Mouse (Mus musculus): ENCODE data around the gene Asns. TPM values are rescaled to one million over a fixed set of nuclear protein-coding genes. Genes with fewer than 3 reads are reported as not detected.
"Not testable (repeated sequence)": the region's sequence is repeated elsewhere in the genome, so short reads cannot be mapped to it uniquely, and the experiment has no call there.

Gene Asns
- polyA plus RNA-seq, 2 experiments: 103 to 341 TPM

GRCm38 (mm10) chr6:7671429-7671828 is 21.6 kb downstream of the Asns start:
- Histone ChIP-seq H3K4me1 (replicated peaks; ENCODE audit: control insufficient read depth in 2 of 2, insufficient read depth in 2 of 2, low read length in 1 of 2) (no peaks in the 10 kb centered on the region), H3K4me2 (ENCODE audit: low read depth) (no peak overlapping the region), H3K4me3 (ENCODE audit: insufficient read depth in 1 of 2, low read depth in 2 of 2, low read length in 2 of 2) (no peak overlapping the region), H3K36me3 (replicated peaks; ENCODE audit: control insufficient read depth, insufficient read depth, low read depth) (peaks cover 37% of the 10 kb centered on the region), H3K9ac (replicated peaks) (no peak overlapping the region), H3K9me3 (ENCODE audit: control insufficient read depth, low read length) (no peaks in the 10 kb centered on the region), H3K27me3 (ENCODE audit: control insufficient read depth, insufficient read depth, low read length) (no peaks in the 10 kb centered on the region), H3K27ac (no peak overlapping the region)
- 53% methylated on average over 3 of the region's 3 CpGs for WGBS (ENCODE audit: insufficient replicate concordance)
- ATAC-seq (ENCODE audit: insufficient read depth): peak; percentile 42; the same call in 1 of the 2 replicates
- no peak for DNase-seq (ENCODE audit: low read depth in 3 of 3, low spot score in 3 of 3)
- TF ChIP-seq CTCF (IDR thresholded peaks at IDR 0.05; ENCODE audit: low read depth): no peak
- no peak for TF ChIP-seq EP300 (IDR thresholded peaks at IDR 0.05; ENCODE audit: low read depth)

- Histone ChIP-seq H3K4me3 (ENCODE audit: insufficient read depth in 1 of 2, low read depth in 2 of 2, low read length in 2 of 2) (no peak overlapping the region), H3K4me2 (ENCODE audit: low read depth) (no peak overlapping the region), H3K9ac (replicated peaks) (no peak overlapping the region), H3K36me3 (replicated peaks; ENCODE audit: control insufficient read depth, insufficient read depth, low read depth) (peaks cover 30% of the 10 kb centered on the region), H3K27me3 (ENCODE audit: control insufficient read depth, insufficient read depth, low read length) (no peaks in the 10 kb centered on the region), H3K27ac (no peak overlapping the region), H3K9me3 (ENCODE audit: control insufficient read depth, low read length) (no peaks in the 10 kb centered on the region), H3K4me1 (replicated peaks; ENCODE audit: control insufficient read depth in 2 of 2, insufficient read depth in 2 of 2, low read length in 1 of 2) (no peaks in the 10 kb centered on the region)
- TF ChIP-seq EP300 (IDR thresholded peaks at IDR 0.05; ENCODE audit: low read depth) (no peak), CTCF (IDR thresholded peaks at IDR 0.05; ENCODE audit: low read depth) (no peak)
- DNase-seq (ENCODE audit: low read depth in 3 of 3, low spot score in 3 of 3) (no peak), ATAC-seq (ENCODE audit: insufficient read depth) (no peak)
- 32% methylated on average over 3 of the region's 3 CpGs for WGBS (ENCODE audit: insufficient replicate concordance)
Observed at GRCm38 (mm10) chr6:7670588-7670987, 22.5 kb downstream of the Asns start.

- H3K27me3 ChIP-seq (ENCODE audit: control insufficient read depth, insufficient read depth, low read length): no peaks in the 10 kb centered on the region
- no peak overlapping the region for H3K4me2 ChIP-seq (ENCODE audit: low read depth)
- H3K4me3 ChIP-seq (ENCODE audit: insufficient read depth in 1 of 2, low read depth in 2 of 2, low read length in 2 of 2): no peak overlapping the region
- no peak overlapping the region for H3K9ac ChIP-seq (replicated peaks)
- H3K4me1 ChIP-seq (replicated peaks; ENCODE audit: control insufficient read depth in 2 of 2, insufficient read depth in 2 of 2, low read length in 1 of 2): no peaks in the 10 kb centered on the region
- TF ChIP-seq CTCF (IDR thresholded peaks at IDR 0.05; ENCODE audit: low read depth): no peak
- TF ChIP-seq EP300 (IDR thresholded peaks at IDR 0.05; ENCODE audit: low read depth): no peak
- DNase-seq (ENCODE audit: low read depth in 3 of 3, low spot score in 3 of 3) (no peak), ATAC-seq (ENCODE audit: insufficient read depth) (no peak)
- no peaks in the 10 kb centered on the region for H3K9me3 ChIP-seq (ENCODE audit: control insufficient read depth, low read length)
- WGBS (ENCODE audit: insufficient replicate concordance): 81% methylated on average over 5 of the region's 5 CpGs
- H3K36me3 ChIP-seq (replicated peaks; ENCODE audit: control insufficient read depth, insufficient read depth, low read depth): peaks cover 21% of the 10 kb centered on the region
- H3K27ac ChIP-seq: no peak overlapping the region
Observed at GRCm38 (mm10) chr6:7669721-7670120, 23.3 kb downstream of the Asns start.

DNA sequence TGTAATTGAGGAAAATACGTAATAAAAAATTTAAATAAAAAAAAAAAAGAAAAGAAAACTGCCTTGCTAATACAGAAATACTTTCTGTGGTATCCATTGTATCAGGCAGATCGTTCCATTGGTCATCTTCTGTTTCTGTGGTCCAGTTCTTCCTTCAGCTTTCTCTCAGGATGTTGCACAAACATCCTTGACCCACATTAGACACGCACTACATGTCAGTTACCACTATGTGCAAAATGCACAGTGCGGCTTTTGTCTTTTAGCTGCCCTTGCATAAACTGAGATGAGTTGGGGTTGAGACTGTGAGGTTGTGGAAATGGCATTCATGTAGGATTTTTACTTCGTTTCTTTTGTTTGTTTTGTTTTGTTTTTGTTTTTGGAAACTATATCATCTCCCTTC is 24.7 kb downstream of the Asns start:
- 62% methylated on average over 5 of the region's 5 CpGs for WGBS (ENCODE audit: insufficient replicate concordance)
- ATAC-seq (ENCODE audit: insufficient read depth): no peak
- DNase-seq (ENCODE audit: low read depth in 3 of 3, low spot score in 3 of 3): no peak

DNA sequence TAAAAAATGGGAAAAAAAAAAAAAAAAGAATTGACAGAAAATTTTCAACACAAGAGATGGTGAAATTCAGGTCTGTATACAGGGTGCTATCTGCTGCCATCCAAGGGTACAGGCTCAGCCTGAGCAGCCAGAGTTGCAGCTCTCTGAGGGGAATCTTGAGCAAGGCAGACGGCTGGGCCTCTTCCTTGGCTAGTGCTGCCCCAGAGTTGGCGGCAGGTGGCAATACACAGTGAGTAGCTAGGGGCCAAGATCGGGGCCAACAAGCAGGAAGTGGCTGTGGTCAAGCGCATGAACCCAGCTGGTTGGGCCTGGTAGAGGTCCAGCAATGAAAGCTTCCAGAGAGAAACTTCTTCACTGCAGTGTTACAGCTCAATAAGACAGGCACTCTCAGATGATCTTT is 27.2 kb downstream of the Asns start:
- not testable (repeated sequence) for H3K27me3 ChIP-seq (ENCODE audit: control insufficient read depth, insufficient read depth, low read length); H3K36me3 ChIP-seq (replicated peaks; ENCODE audit: control insufficient read depth, insufficient read depth, low read depth); H3K4me3 ChIP-seq (ENCODE audit: insufficient read depth in 1 of 2, low read depth in 2 of 2, low read length in 2 of 2); H3K9ac ChIP-seq (replicated peaks); ATAC-seq (ENCODE audit: insufficient read depth); H3K9me3 ChIP-seq (ENCODE audit: control insufficient read depth, low read length); H3K27ac ChIP-seq; DNase-seq (ENCODE audit: low read depth in 3 of 3, low spot score in 3 of 3); H3K4me1 ChIP-seq (replicated peaks; ENCODE audit: control insufficient read depth in 2 of 2, insufficient read depth in 2 of 2, low read length in 1 of 2); H3K4me2 ChIP-seq (ENCODE audit: low read depth)
- 43% methylated on average over 3 of the region's 4 CpGs for WGBS (ENCODE audit: insufficient replicate concordance)

More for the DNA sequence above, 24.7 kb downstream of the Asns start:
- Histone ChIP-seq H3K4me2 (ENCODE audit: low read depth) (no peak overlapping the region), H3K4me3 (ENCODE audit: insufficient read depth in 1 of 2, low read depth in 2 of 2, low read length in 2 of 2) (no peak overlapping the region), H3K27ac (no peak overlapping the region), H3K9me3 (ENCODE audit: control insufficient read depth, low read length) (no peaks in the 10 kb centered on the region), H3K4me1 (replicated peaks; ENCODE audit: control insufficient read depth in 2 of 2, insufficient read depth in 2 of 2, low read length in 1 of 2) (no peaks in the 10 kb centered on the region), H3K9ac (replicated peaks) (no peak overlapping the region), H3K36me3 (replicated peaks; ENCODE audit: control insufficient read depth, insufficient read depth, low read depth) (peaks cover 9% of the 10 kb centered on the region), H3K27me3 (ENCODE audit: control insufficient read depth, insufficient read depth, low read length) (no peaks in the 10 kb centered on the region)
- TF ChIP-seq EP300 (IDR thresholded peaks at IDR 0.05; ENCODE audit: low read depth): no peak
- TF ChIP-seq CTCF (IDR thresholded peaks at IDR 0.05; ENCODE audit: low read depth): no peak

Data from liver, embryonic 14.5 days (tissue).